Mouse (Mus musculus) ES-E14 (cell line): Measurements from ENCODE around the gene Fer.

ENCODE experiments used
- CHD2 ChIP-seq: IDR thresholded peaks from 2 replicates; pipeline ENCODE4 v1.6.1; 2014; ENCODE audit warnings: mild to moderate bottlenecking, low read depth, low read length, inconsistent platforms
- MAFK ChIP-seq: IDR thresholded peaks from 2 replicates; pipeline ENCODE4 v1.6.1; 2014; ENCODE audit warnings: mild to moderate bottlenecking, low read depth, low read length, inconsistent platforms; ENCODE audit not compliant: insufficient read depth

DNA sequence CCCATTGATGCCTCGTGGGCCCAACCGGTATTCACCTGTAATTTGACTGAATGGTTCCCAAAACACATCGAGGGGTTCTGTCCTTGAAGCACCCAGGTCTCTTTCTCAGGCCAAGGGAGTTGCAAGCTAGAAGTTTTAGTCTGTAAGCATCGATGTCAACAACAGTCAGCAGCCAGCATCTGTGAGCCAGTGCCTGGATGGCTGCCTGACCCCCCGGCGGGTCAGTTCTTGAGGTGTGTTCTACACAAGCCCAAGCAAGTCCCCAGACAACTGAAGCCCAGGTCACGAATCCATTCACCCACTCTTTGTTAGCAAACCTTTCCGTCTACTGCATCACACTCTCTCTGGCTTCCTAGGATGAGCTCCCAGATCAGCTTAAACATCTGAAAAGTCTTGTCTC, 36.7 kb upstream of the Fer start:
- TF ChIP-seq CHD2 (no peak), MAFK (no peak)
